Mouse (Mus musculus): ENCODE results near the gene Sh3d21.

GRCm38 (mm10) chr4:126109613-126110373 is 53.5 kb downstream of the Sh3d21 start:
- TF ChIP-seq CTCF (IDR thresholded peaks at IDR 0.05 in 2 of 3, conservative IDR thresholded peaks at IDR 0.05 in 1 of 3; ENCODE audit: control insufficient read depth in 1 of 3, insufficient read depth in 1 of 3, low read depth in 2 of 3, low read length in 3 of 3, poor library complexity in 1 of 3, severe bottlenecking in 1 of 3) (no peak), MAZ (IDR thresholded peaks at IDR 0.05; ENCODE audit: low read depth, low read length) (no peak), POLR2A (IDR thresholded peaks at IDR 0.05; ENCODE audit: control insufficient read depth in 1 of 2, insufficient read depth in 1 of 2, low read depth in 1 of 2, low read length in 2 of 2, poor library complexity in 1 of 2) (no peak), CHD1 (IDR thresholded peaks at IDR 0.05; ENCODE audit: low read depth, low read length) (no peak), RCOR1 (IDR thresholded peaks at IDR 0.05; ENCODE audit: low read depth, low read length) (no peak), NELFE (IDR thresholded peaks at IDR 0.05; ENCODE audit: low read depth, low read length) (0 out of 2 replicates have a peak, but pooled peaks have one; percentile 24), MAX (IDR thresholded peaks at IDR 0.05; ENCODE audit: low read length) (0 out of 2 replicates have a peak, but pooled peaks have one; percentile 5), EP300 (IDR thresholded peaks at IDR 0.05; ENCODE audit: low read depth in 1 of 2, low read length in 2 of 2) (peak in 1 of 2 experiments; percentile 8; a peak in 1 of 4 replicates), CHD2 (IDR thresholded peaks at IDR 0.05; ENCODE audit: low read length) (no peak), E2F4 (IDR thresholded peaks at IDR 0.05; ENCODE audit: borderline replicate concordance, low read depth, low read length) (no peak), USF1 (IDR thresholded peaks at IDR 0.05; ENCODE audit: low read depth, low read length) (0 out of 2 replicates have a peak, but pooled peaks have one; percentile 27), ZC3H11A (IDR thresholded peaks at IDR 0.05; ENCODE audit: low read depth, low read length) (no peak), POLR2AphosphoS5 (IDR thresholded peaks at IDR 0.05; ENCODE audit: borderline replicate concordance, low read depth, low read length) (no peak), GATA1 (IDR thresholded peaks at IDR 0.05; ENCODE audit: low read depth, low read length) (peak; percentile 1; the same call in 1 of the 2 replicates)
